Mouse (Mus musculus): ENCODE data around the gene Bdkrb1. TPM values are rescaled to one million over a fixed set of nuclear protein-coding genes. Genes with fewer than 3 reads are reported as not detected.

Gene Bdkrb1
- total RNA-seq, 2 experiments from 2014 or later = 0.28 TPM; not detected in 1

DNA sequence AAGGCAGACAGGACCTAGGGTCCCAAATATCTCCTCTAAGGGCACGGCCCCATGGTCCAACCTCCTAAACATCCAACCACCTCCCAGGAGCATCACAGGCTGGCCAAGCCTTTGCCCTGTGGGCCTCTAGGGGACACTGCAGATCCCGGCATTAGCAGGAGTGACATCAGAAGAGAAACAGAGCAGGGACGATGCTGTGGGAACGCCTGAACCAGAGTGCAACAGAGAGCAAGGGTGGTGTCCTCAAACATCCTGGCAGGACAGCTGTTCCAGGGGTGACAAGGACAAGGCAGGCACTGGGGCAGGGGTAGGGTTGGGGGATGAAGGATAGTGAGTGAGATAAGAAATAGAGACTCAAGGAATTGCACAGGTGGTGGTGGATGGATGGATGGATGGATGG, 4.0 kb downstream of the Bdkrb1 start:
- H3K27ac ChIP-seq = no peak overlapping the region
- TF ChIP-seq CTCF (IDR thresholded peaks at IDR 0.05) = no peak
- intact Hi-C loops (cut with DNase I) = no loop called here
- DNase-seq = peak; percentile 7
- H3K4me3 ChIP-seq = no peak overlapping the region

DNA sequence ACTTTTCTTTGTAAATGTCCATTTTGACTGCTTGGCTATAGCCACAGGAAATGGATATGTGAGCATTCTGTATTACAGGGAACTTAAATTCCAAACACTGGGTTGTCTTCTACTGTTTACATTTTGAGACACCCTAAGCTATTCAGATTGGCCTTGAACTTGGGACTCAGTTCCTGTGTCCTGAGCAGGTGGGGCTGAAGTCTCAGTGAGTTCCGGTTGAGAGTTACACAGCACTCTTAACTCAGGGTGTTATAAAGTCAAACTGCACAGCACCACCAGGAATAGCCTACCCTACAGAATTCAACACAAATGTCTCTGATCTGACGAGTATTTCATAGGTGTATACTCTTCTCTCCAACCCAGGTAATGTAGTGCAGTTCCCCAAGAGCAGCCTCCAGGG, 8.2 kb downstream of the Bdkrb1 start:
- DNase-seq = no peak
- intact Hi-C loops (cut with DNase I) = no loop called here
- H3K4me3 ChIP-seq = no peak overlapping the region
- no peak overlapping the region for H3K27ac ChIP-seq
- TF ChIP-seq CTCF (IDR thresholded peaks at IDR 0.05) = no peak

DNA sequence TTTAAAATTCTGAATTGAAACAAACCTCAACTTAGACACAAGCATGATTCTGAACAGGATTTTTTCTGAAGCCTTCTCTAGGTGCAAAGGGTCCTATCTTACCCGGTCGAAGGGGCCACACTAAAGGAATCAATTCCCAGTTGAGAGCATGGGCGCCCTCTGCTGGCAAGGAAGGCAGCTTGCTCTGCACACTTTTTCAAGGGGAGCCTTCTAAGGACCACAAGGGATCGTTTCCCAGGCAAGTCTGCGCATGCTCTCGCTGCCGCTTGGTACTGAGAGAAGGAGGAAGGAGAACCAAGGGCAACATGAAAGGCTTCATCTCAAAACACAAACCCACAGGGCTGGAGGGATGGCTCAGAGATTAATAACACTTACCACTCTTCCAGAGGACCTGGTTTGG, 8.9 kb downstream of the Bdkrb1 start:
- intact Hi-C loops (cut with DNase I) = no loop called here
- peak; percentile 64 for TF ChIP-seq CTCF (IDR thresholded peaks at IDR 0.05)
- Histone ChIP-seq H3K27ac (no peak overlapping the region), H3K4me3 (no peak overlapping the region)
- peak; percentile 45 for DNase-seq

DNA sequence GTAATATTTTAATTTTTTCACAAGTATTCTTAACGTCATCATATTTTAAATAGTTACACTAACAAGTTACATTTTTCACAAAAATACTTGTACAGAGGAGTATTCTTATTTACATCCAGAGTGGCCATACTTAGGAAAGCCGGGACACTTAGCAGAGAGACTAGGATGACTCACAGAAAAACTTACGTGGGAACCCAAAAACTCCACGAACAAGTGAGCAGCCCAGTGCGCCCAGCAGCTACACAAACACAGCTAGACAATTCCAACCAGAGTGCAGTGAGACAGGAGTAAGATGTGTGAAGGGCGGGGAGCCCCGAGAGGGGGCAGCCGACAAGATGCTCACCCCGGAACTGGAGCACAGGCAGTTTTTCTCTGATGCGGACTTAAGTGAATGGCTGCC, 10.7 kb downstream of the Bdkrb1 start:
- TF ChIP-seq CTCF (IDR thresholded peaks at IDR 0.05) = no peak
- no peak overlapping the region for H3K4me3 ChIP-seq
- H3K27ac ChIP-seq = no peak overlapping the region
- intact Hi-C loops (cut with DNase I) = no loop called here
- DNase-seq = peak; percentile 5

DNA sequence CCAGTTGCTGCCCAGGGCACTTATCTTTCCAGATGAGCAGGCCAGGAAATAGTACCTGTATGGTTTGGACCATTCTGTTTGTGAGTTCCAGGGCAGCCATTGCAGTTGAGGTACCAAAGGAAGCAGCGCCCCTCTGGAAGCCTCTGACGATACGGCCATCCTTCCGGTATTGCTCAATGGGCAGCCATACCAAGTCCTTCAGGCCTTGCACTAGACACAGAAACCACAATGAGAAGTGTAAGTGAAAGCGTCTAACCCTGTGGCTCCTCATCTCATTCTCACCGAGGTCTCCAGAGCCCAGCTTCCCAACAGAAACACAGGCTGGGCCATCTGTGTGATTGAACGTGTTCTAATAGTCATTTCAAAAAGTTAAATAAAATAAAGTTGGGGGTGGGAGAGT, 19.2 kb downstream of the Bdkrb1 start:
- intact Hi-C loops (cut with DNase I) = no loop called here
- TF ChIP-seq CTCF (IDR thresholded peaks at IDR 0.05) = no peak
- H3K27ac ChIP-seq = no peak overlapping the region
- DNase-seq = no peak
- no peak overlapping the region for H3K4me3 ChIP-seq

GRCm38 (mm10) chr12:105622981-105623539, 20.2 kb downstream of the Bdkrb1 start:
- H3K27ac ChIP-seq = no peak overlapping the region
- no peak overlapping the region for H3K4me3 ChIP-seq
- intact Hi-C loops (cut with DNase I) = no loop called here
- TF ChIP-seq CTCF (IDR thresholded peaks at IDR 0.05) = no peak
- no peak for DNase-seq

DNA sequence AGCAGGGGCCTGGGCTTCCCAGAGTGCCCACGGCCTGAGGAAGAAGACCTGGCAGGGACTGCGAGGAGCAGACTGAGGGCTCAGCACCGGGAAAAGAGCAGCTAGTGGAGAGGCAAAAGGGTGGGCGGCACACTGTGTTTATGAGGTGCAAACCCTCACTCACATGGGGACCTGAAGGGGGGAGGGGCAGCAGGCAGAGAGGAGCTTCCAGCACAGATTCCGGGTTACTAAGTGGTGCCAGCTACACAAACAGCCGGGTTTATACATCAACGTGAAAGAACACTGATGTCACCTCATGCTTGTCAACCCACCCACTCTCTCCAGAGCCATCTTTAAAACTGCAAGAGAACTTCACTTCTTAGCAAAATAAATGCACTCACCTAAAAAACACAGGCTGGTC, 22.9 kb downstream of the Bdkrb1 start:
- intact Hi-C loops (cut with DNase I) = no loop called here
- no peak overlapping the region for H3K27ac ChIP-seq
- DNase-seq = no peak
- no peak overlapping the region for H3K4me3 ChIP-seq
- no peak for TF ChIP-seq CTCF (IDR thresholded peaks at IDR 0.05)

- Histone ChIP-seq H3K27ac (no peak overlapping the region), H3K4me3 (no peak overlapping the region)
- intact Hi-C loops (cut with DNase I) = no loop called here
- no peak for DNase-seq
- no peak for TF ChIP-seq CTCF (IDR thresholded peaks at IDR 0.05)
Observed at GRCm38 (mm10) chr12:105634374-105635067, 31.6 kb downstream of the Bdkrb1 start.

DNA sequence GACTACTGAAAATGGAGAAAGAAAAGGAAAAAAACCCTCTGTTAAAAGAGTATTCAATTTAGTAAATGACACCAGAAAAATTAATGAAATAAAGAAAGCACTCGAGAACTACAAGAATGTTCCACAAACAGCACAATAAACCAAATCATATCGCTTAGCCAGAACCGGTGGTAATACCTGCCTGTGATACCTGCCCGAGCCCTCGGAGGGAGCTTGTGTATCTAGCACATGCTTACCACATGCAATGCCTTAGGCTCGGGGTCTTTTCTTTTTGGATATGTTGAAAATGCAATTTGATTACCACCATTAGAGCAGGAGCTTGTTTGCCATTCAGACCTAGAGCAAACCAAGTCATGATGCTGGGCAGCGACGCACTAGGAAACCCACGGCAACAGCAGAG, 33.7 kb downstream of the Bdkrb1 start:
- no peak overlapping the region for H3K27ac ChIP-seq
- DNase-seq = no peak
- intact Hi-C loops (cut with DNase I) = no loop called here
- TF ChIP-seq CTCF (IDR thresholded peaks at IDR 0.05) = no peak; the same call in 1 of the 2 replicates
- no peak overlapping the region for H3K4me3 ChIP-seq

DNA sequence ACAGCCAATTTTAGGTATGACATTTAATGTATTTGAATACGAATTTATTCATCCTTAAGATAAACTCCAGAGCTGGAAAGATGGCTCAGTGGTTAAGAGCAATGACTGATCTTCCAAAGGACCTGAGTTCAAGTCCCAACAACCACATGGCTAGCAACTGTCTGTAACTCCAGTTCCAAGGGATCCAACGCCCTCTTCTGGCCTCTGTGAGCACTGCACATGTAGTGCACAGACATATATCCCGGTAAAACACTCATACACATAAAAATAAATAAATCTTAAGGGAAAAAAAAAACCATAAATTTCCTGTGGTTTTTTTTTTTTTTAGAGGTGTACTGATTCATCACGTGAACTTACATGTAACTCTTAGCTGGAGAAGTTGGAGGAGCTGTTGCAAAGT, 34.7 kb downstream of the Bdkrb1 start:
- TF ChIP-seq CTCF (IDR thresholded peaks at IDR 0.05) = peak; percentile 25; the same call in 1 of the 2 replicates
- DNase-seq = no peak
- Histone ChIP-seq H3K27ac (no peak overlapping the region), H3K4me3 (no peak overlapping the region)
- intact Hi-C loops (cut with DNase I) = no loop called here

GRCm38 (mm10) chr12:105642770-105643321, 40.0 kb downstream of the Bdkrb1 start:
- H3K4me3 ChIP-seq = no peak overlapping the region
- TF ChIP-seq CTCF (IDR thresholded peaks at IDR 0.05) = no peak
- intact Hi-C loops (cut with DNase I) = no loop called here

More at GRCm38 (mm10) chr12:105642770-105643321, 40.0 kb downstream of the Bdkrb1 start:
- no peak for DNase-seq
- no peak overlapping the region for H3K27ac ChIP-seq

Other genes starting within 250 kb of the Bdkrb1 start
- gene D430019H16Rik, start 149.2 kb upstream of the Bdkrb1 start, total RNA-seq (2021) = under 1 TPM; 0.22 to 0.26 TPM
- under 1 TPM; 0.39 to 0.82 TPM for gene Bdkrb2, start 39.9 kb upstream of the Bdkrb1 start, total RNA-seq (2021)
- gene Gskip, start 81.7 kb downstream of the Bdkrb1 start, total RNA-seq (2021) = 1 to 10 TPM; 4.7 to 6.7 TPM
- gene Atg2b, start 82.1 kb downstream of the Bdkrb1 start, total RNA-seq (2021) = 10 to 100 TPM; 18.9 to 19.1 TPM
- gene Ak7, start 102.9 kb downstream of the Bdkrb1 start, total RNA-seq (2021) = not detected
- gene Papola, start 181.6 kb downstream of the Bdkrb1 start, total RNA-seq (2021) = 10 to 100 TPM; 70.0 to 88.1 TPM